Mouse (Mus musculus) gastrocnemius, adult 2 months (tissue): Measurements from ENCODE around the gene Nhlrc2. TPM values are rescaled to one million over a fixed set of nuclear protein-coding genes. Genes with fewer than 3 reads are reported as not detected.
A peak's percentile ranks its signal among the peaks of the same experiment; 100 is the strongest.
"Not testable (repeated sequence)": the region's sequence is repeated elsewhere in the genome, so short reads cannot be mapped to it uniquely, and the experiment has no call there.

Experiments used
- DNase-seq: peaks from one replicate; pipeline ENCODE4 v3.0.0; 2022
- H3K27ac ChIP-seq: fragments of 200-600 bp; 2 replicates; pipeline ENCODE4 v1.8.1; 2022; ENCODE audit warnings: mild to moderate bottlenecking
- H3K4me3 ChIP-seq: fragments of 200-600 bp; 2 replicates; pipeline ENCODE4 v1.8.1; 2022; ENCODE audit warnings: mild to moderate bottlenecking, moderate library complexity
- CTCF ChIP-seq: fragments of 200-600 bp; IDR thresholded peaks from 2 replicates; pipeline ENCODE4 v1.8.1; 2022; ENCODE audit warnings: antibody characterized with exemption, mild to moderate bottlenecking, moderate library complexity
- intact Hi-C: fragments of 180-260 bp; cut with DNase I; formaldehyde crosslinking; loops from one replicate; pipeline ENCODE4 v1.15.1; 2025
- long read RNA-seq, 2 experiments: library from polyadenylated mRNA; stranded (forward); transcript quantifications; one replicate each; pipeline ENCODE4 v2.0.0; 2021
- total RNA-seq, 2 experiments: library from RNA; stranded (reverse); gene quantifications; 2 replicates each; pipeline ENCODE4 v1.2.3; 2021

Gene Nhlrc2
- total RNA-seq: 1 to 10 TPM; 7.2 to 10.0 TPM
- long read RNA-seq, experiment 1, full-length matches to known transcripts: 5 of 10 reads
- long read RNA-seq, experiment 1, partial matches to known transcripts: 0 of 10 reads
- long read RNA-seq, experiment 1, other reads (novel, unspliced or antisense): 5 of 10 reads
- long read RNA-seq, experiment 2, full-length matches to known transcripts: 1 of 5 reads
- long read RNA-seq, experiment 2, partial matches to known transcripts: 2 of 5 reads
- long read RNA-seq, experiment 2, other reads (novel, unspliced or antisense): 2 of 5 reads

DNA sequence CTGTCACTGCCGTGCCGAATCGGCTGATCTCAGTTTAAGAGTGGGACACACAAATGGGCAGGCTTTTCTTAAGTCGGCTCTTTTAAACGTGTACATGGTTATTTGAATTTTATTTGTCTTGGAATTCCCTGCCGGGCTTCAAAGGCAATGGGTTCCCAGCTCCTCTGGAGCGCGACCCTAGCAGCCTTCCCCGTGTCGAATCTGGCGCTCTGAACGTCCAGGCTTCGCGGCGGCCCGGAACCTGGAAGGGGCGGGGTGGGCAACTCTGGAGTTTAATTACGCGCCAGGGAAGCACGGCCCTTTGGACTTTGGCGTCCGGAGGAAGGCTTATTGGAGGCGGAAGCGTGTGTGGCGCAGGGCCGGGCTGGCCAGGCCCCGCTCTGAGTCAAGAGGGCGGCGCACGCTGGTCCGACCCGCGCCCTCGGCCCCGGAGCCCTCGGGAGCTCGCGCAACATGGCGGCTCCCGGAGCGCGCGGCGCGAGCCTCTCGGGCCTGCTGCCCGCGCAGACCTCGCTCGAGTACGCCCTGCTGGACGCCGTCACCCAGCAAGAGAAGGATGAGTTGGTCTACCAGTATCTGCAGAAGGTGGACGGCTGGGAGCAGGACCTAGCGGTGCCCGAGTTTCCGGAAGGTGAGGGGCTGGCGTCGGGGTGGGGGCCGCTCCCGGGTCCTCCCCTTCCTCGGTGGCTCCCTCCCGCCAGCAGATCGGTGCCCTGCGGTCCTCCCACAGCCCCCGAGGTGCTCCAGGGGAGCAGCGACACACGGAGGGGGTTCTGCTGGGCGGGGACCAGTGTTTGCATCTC lies at the start of gene Nhlrc2:
TSS of gene Nhlrc2 (plus strand) at position 32 of the 803 bp plus-strand sequence.
- DNase-seq: peak; percentile 91
- peak within 1 kb of the TSS; percentile 88 for H3K4me3 ChIP-seq
- intact Hi-C loops: no loop called here

DNA sequence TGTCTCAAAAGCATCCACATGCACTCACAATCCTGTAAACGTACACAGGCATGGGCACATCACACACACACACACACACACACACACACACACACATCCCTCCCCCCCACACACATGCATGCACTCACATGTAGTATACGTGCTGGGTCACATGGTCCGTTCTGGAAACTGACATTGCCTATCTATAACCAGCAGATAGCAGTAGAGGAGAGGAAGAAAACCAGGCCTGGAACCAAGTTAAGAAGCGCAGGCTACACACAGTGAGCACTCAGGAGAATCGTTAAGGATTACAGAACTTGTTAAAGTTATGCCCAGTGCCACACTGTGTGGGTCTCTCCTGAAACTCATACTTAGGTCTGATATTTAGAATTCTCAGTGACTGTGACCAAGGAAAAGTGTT lies 45.0 kb upstream of the Nhlrc2 start:
- H3K4me3 ChIP-seq, intact Hi-C loops, DNase-seq, H3K27ac ChIP-seq: not testable (repeated sequence)

More for the DNA sequence above, at the start of gene Nhlrc2:
- TF ChIP-seq CTCF: no peak
- peak within 1 kb of the TSS; percentile 98 for H3K27ac ChIP-seq

GRCm38 (mm10) chr19:56503525-56503924 lies 44.5 kb upstream of the Nhlrc2 start:
- H3K4me3 ChIP-seq, intact Hi-C loops, DNase-seq: not testable (repeated sequence)

GRCm38 (mm10) chr19:56511207-56511606 lies 36.9 kb upstream of the Nhlrc2 start:
- H3K27ac ChIP-seq, DNase-seq, H3K4me3 ChIP-seq, intact Hi-C loops: not testable (repeated sequence)

More at GRCm38 (mm10) chr19:56503525-56503924, 44.5 kb upstream of the Nhlrc2 start:
- H3K27ac ChIP-seq: not testable (repeated sequence)

DNA sequence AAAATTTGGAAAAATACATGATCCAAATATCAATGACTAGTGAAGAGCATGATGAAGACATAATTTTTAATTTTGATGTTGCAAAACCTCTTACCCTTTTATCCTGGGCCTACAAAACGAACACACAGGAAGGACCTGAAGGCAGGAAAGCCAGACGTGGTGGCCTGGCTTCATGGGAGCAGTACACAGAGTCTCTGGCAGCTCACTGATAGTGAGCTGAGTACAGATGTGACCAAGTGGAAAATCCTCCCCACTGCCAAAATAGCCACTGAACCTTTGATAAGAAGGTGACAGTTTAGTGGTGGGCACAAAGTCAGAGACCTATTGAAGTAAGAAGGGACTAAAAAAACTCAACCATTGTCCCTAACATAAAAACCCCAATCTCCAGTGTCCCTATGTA lies 34.5 kb upstream of the Nhlrc2 start:
- H3K27ac ChIP-seq, intact Hi-C loops, H3K4me3 ChIP-seq, DNase-seq: not testable (repeated sequence)

GRCm38 (mm10) chr19:56519408-56519807 lies 28.7 kb upstream of the Nhlrc2 start:
- DNase-seq, intact Hi-C loops, H3K4me3 ChIP-seq, H3K27ac ChIP-seq: not testable (repeated sequence)

DNA sequence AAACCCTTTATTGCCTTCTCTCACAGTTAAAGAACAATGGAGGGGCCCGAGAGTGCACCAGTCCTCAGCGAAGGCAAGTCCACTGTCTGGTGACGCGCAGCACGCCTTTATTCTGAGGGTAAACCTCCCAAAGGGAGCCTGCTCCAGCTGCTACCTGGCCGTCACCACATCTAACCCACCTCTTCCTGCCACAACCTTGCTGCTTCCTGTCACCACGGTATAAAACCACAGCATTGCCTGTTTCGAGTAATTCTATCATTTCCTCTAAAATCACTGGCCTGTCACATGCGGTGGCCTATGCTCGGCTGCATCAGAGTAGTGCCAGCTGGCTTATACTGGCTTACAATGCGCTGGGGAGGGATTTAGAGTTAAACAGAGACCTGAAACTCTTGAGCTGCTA lies 17.5 kb upstream of the Nhlrc2 start:
- H3K27ac ChIP-seq, H3K4me3 ChIP-seq, intact Hi-C loops, DNase-seq: not testable (repeated sequence)

- no peak overlapping the region for H3K27ac ChIP-seq
- no peak for TF ChIP-seq CTCF
- no peak overlapping the region for H3K4me3 ChIP-seq
- intact Hi-C loops: no loop called here
- DNase-seq: no peak
Measured at GRCm38 (mm10) chr19:56531251-56531650, 16.8 kb upstream of the Nhlrc2 start.

DNA sequence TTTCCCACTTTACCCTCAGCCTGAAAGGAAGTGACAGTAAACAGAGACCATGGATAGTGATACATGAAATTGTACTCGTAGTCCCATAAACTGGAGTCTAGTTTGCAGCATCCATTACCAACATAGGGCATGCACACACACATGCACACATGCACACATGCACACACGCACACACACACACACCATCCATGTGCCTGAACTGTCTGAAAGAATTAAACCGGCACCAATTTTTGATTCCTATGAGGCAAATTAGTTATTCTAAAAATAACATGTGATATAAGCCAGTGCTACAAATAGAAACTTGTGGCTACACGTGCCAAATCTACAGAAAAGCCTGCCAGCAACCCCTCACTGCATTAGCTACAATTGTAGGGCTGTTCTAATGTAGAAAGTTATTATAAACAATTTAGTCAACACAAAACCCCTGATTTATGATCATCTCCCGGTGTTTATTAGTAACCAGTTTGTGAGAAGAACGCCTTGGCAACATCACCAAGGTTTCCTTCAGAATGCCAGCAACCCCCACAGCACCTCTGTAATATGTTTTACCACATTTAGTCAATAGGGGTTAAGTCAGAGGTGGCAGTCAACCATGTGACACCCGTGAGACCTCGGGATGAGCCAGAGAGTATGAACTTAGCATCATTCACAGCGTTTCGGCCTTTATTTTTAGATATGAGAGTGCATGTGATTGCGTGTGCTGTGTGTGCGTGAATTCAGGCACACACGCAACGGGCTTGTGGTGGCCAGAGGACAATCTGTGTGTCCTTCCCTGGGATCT lies 14.6 kb upstream of the Nhlrc2 start:
- TF ChIP-seq CTCF: no peak
- DNase-seq: no peak
- H3K4me3 ChIP-seq: no peak overlapping the region
- intact Hi-C loops: no loop called here
- peak overlapping the region; percentile 17; the same call in 1 of the 2 replicates for H3K27ac ChIP-seq

GRCm38 (mm10) chr19:56534337-56534736 lies 13.7 kb upstream of the Nhlrc2 start:
- TF ChIP-seq CTCF: no peak
- intact Hi-C loops: no loop called here
- no peak overlapping the region; the same call in 1 of the 2 replicates for H3K27ac ChIP-seq
- no peak for DNase-seq
- no peak overlapping the region for H3K4me3 ChIP-seq

DNA sequence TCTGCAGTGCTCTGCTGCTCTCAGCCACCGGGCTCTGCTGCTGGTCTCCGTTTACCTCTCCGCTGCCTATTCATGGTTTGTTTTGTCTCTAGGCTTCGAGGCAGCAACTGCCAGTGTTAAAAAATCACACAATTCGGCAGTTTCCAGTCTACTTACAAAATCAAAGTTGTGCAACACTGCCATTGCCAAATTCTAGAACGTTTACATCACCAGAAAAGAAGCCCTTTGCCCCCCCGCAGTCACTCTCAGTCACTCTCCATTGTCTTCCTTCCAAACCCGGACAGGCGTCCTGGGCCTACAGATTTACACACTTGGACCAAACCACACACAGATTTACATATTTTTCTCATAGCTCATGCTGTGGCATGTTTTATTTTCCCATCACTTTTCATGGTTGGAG lies 13.0 kb upstream of the Nhlrc2 start:
- Histone ChIP-seq H3K27ac (peak overlapping the region; percentile 53), H3K4me3 (no peak overlapping the region)
- intact Hi-C loops: no loop called here
- no peak for TF ChIP-seq CTCF
- DNase-seq: no peak

DNA sequence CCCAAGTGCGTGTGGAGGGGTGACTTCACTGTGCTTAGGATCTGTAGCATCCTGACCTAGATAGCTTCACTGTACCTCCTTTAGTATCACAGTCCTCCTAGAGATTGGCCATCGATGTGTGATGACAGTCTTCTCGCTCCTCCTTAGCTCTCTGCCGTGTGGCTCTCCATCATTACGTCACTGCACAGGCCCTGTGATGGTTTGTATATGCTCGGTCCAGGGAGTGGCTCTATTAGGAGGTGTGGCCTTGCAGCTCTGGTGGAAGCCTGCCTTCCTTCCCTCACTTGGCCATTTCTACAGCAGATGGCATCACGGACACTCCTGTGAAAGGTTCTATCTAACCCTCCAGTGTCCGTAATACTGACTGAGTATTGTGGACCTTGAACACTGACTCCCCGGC lies 12.3 kb upstream of the Nhlrc2 start:
- no peak overlapping the region for H3K27ac ChIP-seq
- intact Hi-C loops: no loop called here
- no peak for TF ChIP-seq CTCF
- H3K4me3 ChIP-seq: no peak overlapping the region
- DNase-seq: no peak

- intact Hi-C loops: no loop called here
- DNase-seq: no peak
- no peak overlapping the region for H3K27ac ChIP-seq
- no peak overlapping the region for H3K4me3 ChIP-seq
- TF ChIP-seq CTCF: no peak
Measured at GRCm38 (mm10) chr19:56543320-56543719, 4.7 kb upstream of the Nhlrc2 start.
